Mouse (Mus musculus): ENCODE measurements at regions not wholly inside any gene's neighbourhood (a gene's known extent, or its start where the extent isn't known, plus 50 kb on each side); places are given as distances from the start of the nearest gene placed in this dataset.

- DNase-seq (ENCODE audit: low spot score in 2 of 2) = no peak
Measured at GRCm38 (mm10) chr12:94150143-94150542, 1541.9 kb upstream of the Flrt2 start.

- no peak for DNase-seq (ENCODE audit: low spot score in 2 of 2)
Measured at GRCm38 (mm10) chr12:94155110-94155858, 1536.7 kb upstream of the Flrt2 start.

GRCm38 (mm10) chr12:94182358-94182757 is 1509.7 kb upstream of the Flrt2 start:
- no peak for DNase-seq (ENCODE audit: low spot score in 2 of 2)

- DNase-seq (ENCODE audit: low spot score in 2 of 2) = peak; percentile 12 to 17
Measured at GRCm38 (mm10) chr12:94190620-94191081, 1501.4 kb upstream of the Flrt2 start.

- no peak for DNase-seq (ENCODE audit: low spot score in 2 of 2)
Measured at GRCm38 (mm10) chr12:94217906-94218305, 1474.1 kb upstream of the Flrt2 start.

GRCm38 (mm10) chr12:94229894-94230293 is 1462.1 kb upstream of the Flrt2 start:
- no peak for DNase-seq (ENCODE audit: low spot score in 2 of 2)

- no peak for DNase-seq (ENCODE audit: low spot score in 2 of 2)
Measured at GRCm38 (mm10) chr12:94245366-94245765, 1446.7 kb upstream of the Flrt2 start.

GRCm38 (mm10) chr12:94247362-94247761 is 1444.7 kb upstream of the Flrt2 start:
- DNase-seq (ENCODE audit: low spot score in 2 of 2) = no peak

- no peak for DNase-seq (ENCODE audit: low spot score in 2 of 2)
Measured at GRCm38 (mm10) chr12:94252957-94253633, 1438.9 kb upstream of the Flrt2 start.

GRCm38 (mm10) chr12:94280946-94281345 is 1411.1 kb upstream of the Flrt2 start:
- no peak for DNase-seq (ENCODE audit: low spot score in 2 of 2)

GRCm38 (mm10) chr12:94282931-94283330 is 1409.1 kb upstream of the Flrt2 start:
- no peak for DNase-seq (ENCODE audit: low spot score in 2 of 2)

GRCm38 (mm10) chr12:94283572-94283971 is 1408.5 kb upstream of the Flrt2 start:
- DNase-seq (ENCODE audit: low spot score in 2 of 2) = no peak

- no peak for DNase-seq (ENCODE audit: low spot score in 2 of 2)
Measured at GRCm38 (mm10) chr12:94297864-94298263, 1394.2 kb upstream of the Flrt2 start.

- DNase-seq (ENCODE audit: low spot score in 2 of 2) = no peak
Measured at GRCm38 (mm10) chr12:94332351-94332750, 1359.7 kb upstream of the Flrt2 start.

GRCm38 (mm10) chr12:94334671-94335070 is 1357.4 kb upstream of the Flrt2 start:
- no peak for DNase-seq (ENCODE audit: low spot score in 2 of 2)

- DNase-seq (ENCODE audit: low spot score in 2 of 2) = no peak
Measured at GRCm38 (mm10) chr12:94349623-94350156, 1342.3 kb upstream of the Flrt2 start.

- no peak for DNase-seq (ENCODE audit: low spot score in 2 of 2)
Measured at GRCm38 (mm10) chr12:94364269-94364668, 1327.8 kb upstream of the Flrt2 start.

GRCm38 (mm10) chr12:94399991-94400390 is 1292.0 kb upstream of the Flrt2 start:
- no peak for DNase-seq (ENCODE audit: low spot score in 2 of 2)

GRCm38 (mm10) chr12:94420918-94421317 is 1271.1 kb upstream of the Flrt2 start:
- DNase-seq (ENCODE audit: low spot score in 2 of 2) = no peak

GRCm38 (mm10) chr12:94421743-94422142 is 1270.3 kb upstream of the Flrt2 start:
- DNase-seq (ENCODE audit: low spot score in 2 of 2) = no peak

- no peak for DNase-seq (ENCODE audit: low spot score in 2 of 2)
Measured at GRCm38 (mm10) chr12:94424340-94424981, 1267.6 kb upstream of the Flrt2 start.

- DNase-seq (ENCODE audit: low spot score in 2 of 2) = no peak
Measured at GRCm38 (mm10) chr12:94449517-94449916, 1242.5 kb upstream of the Flrt2 start.

Measured in adrenal gland, adult 18-20 months (tissue).